Mouse (Mus musculus) heart, postnatal 0 days (tissue): Measurements from ENCODE around the gene Xrcc3.

ENCODE experiments used
- CTCF ChIP-seq: IDR thresholded peaks from 2 replicates; pipeline ENCODE4 v1.5.1; 2016; ENCODE audit warnings: antibody characterized with exemption, control low read depth, low read depth
- EP300 ChIP-seq: IDR thresholded peaks from 2 replicates; pipeline ENCODE4 v1.6.1; 2016; ENCODE audit warnings: antibody characterized with exemption, low read depth

DNA sequence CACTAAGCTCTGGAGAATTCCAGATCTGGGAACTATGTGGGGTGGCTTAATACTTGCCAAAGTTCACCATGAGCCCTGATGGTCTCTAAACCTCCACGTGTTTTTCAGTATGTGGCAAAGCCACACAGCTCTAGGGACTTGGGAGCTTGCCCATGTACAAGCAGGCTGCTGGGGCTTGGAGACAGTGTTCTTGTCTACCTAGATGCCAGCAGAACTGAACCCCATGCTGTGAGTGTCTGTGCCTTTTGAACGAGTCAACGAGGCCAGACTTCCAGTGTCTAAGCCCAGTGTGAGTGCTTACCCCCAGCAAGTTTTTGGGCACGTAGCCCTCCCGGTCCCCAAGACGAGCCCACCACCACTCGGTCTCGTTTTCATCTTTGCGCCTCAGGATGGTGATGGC lies 16.3 kb upstream of the Xrcc3 start:
- TF ChIP-seq CTCF: no peak
- TF ChIP-seq EP300: no peak
